Mouse (Mus musculus) bone marrow macrophage, adult 2 months (primary cell): ENCODE data around the gene Prpf8.

ENCODE experiments used
- CTCF ChIP-seq: IDR thresholded peaks from 2 replicates; pipeline ENCODE4 v1.5.1; 2012; ENCODE audit warnings: low read depth, mild to moderate bottlenecking, low read length, moderate library complexity
- POLR2A ChIP-seq: IDR thresholded peaks from 2 replicates; pipeline ENCODE4 v1.6.1; 2012; ENCODE audit warnings: mild to moderate bottlenecking, low read depth, low read length, borderline replicate concordance

GRCm38 (mm10) chr11:75509741-75510626, 23.4 kb downstream of the Prpf8 start, which contains the start of gene Rilp:
- TF ChIP-seq CTCF (no peak), POLR2A (no peak)
